Mouse (Mus musculus) regulatory T cell (primary cell): ENCODE measurements at regions not wholly inside any gene's neighbourhood (a gene's known extent, or its start where the extent isn't known, plus 50 kb on each side); places are given as distances from the start of the nearest gene placed in this dataset.
"Not testable (repeated sequence)": the region's sequence is repeated elsewhere in the genome, so short reads cannot be mapped to it uniquely, and the experiment has no call there.

ENCODE experiments used
- in situ Hi-C: fragments of 300-600 bp; cut with MboI, MseI; formaldehyde crosslinking; loops from one replicate; pipeline ENCODE4 v1.15.1; 2025; ENCODE audit warnings: high pct_unique_total_duplicates

GRCm38 (mm10) chr3:111194541-111194940, 943.7 kb upstream of the Prmt6 start:
- in situ Hi-C loops, result no loop called here

- in situ Hi-C loops, result loop anchor here (25.0 kb wide), 1 partner anchor 1929 kb away; no protein-coding TSS in a partner anchor
These were observed 915.9 kb upstream of the Prmt6 start for GRCm38 (mm10) chr3:111166698-111167097.

GRCm38 (mm10) chr3:111141196-111141595, 890.4 kb upstream of the Prmt6 start:
- in situ Hi-C loops, result not testable (repeated sequence)

GRCm38 (mm10) chr3:111108982-111109381, 858.2 kb upstream of the Prmt6 start:
- in situ Hi-C loops, result no loop called here

GRCm38 (mm10) chr3:111102646-111103045, 851.8 kb upstream of the Prmt6 start:
- in situ Hi-C loops, result no loop called here

GRCm38 (mm10) chr3:111074311-111074710, 823.5 kb upstream of the Prmt6 start:
- in situ Hi-C loops, result no loop called here

GRCm38 (mm10) chr3:111070301-111070700, 819.5 kb upstream of the Prmt6 start:
- in situ Hi-C loops, result no loop called here

GRCm38 (mm10) chr3:111069843-111070242, 819.0 kb upstream of the Prmt6 start:
- in situ Hi-C loops, result no loop called here

GRCm38 (mm10) chr3:111069156-111069555, 818.4 kb upstream of the Prmt6 start:
- in situ Hi-C loops, result no loop called here

- in situ Hi-C loops, result no loop called here
These were observed 798.8 kb upstream of the Prmt6 start for GRCm38 (mm10) chr3:111049638-111050037.
